Mouse (Mus musculus) retina, postnatal 7 days (tissue): ENCODE measurements around the gene Cdiptos.

Experiments
- DNase-seq: peaks from one replicate; pipeline ENCODE4 v3.0.0-alpha.2; 2012; ENCODE audit warnings: low read depth, low spot score

Cdiptos gene

GRCm38 (mm10) chr7:126926299-126926698 lies 49.6 kb downstream of the Cdiptos start:
- DNase-seq: no peak

- no peak for DNase-seq
Measured at GRCm38 (mm10) chr7:126923999-126924398, 51.9 kb downstream of the Cdiptos start.

- DNase-seq: no peak
Measured at GRCm38 (mm10) chr7:126922624-126923060, 53.3 kb downstream of the Cdiptos start, which contains the start of gene Tmem219. Gene Tmem219, minus strand, starts transcription at chr7:126922917.
